ENCODE assay signal across 9 mouse cellular contexts in the genomic region with DNA sequence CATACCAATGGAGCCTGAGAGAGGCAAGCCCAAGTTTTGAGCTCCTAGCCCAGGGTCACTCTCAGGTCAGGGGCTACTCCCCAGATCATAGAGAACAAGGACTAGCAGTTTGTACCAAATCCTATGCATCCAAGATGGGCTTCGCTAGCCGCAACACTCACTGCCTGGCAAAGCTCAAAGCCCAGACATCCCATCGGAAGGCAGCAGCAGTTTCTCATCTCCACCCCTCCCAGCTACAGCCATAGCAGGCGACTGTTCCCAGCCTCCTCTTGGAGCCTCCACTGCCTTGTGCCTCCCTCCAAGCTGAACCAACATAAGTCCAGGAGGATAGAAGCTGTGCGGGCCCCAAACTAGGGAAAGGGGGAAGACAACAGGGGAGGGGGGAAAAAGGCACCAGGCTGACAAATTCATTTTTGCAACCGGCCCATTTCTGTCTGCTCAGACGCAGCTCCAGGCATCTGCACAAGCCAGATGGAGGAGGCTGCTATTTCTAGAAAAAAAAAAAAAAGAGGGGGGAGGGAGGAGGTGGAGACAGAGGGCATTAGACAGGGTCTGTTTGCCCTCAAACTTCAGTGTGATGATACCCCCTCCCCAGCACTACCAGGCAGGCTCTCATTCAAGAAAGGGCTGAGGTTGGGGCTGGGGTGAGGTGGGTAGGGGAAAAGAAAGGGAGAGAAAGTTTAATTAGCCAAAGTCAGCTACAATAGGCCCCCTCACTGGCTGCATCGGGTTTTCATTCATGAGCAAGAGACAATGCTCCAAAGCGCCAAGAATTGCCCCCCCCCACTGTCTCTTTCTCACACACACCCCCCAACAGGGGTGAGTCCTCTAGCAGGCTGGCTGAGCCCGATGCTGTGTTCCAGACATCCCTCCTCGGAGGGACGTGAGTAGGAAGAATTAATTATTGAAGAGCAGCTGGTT. TPM values are rescaled to one million over a fixed set of nuclear protein-coding genes. Genes with fewer than 3 reads are reported as not detected.
DNase-seq lines count a peak whose midpoint lies in the region; ATAC-seq lines count a peak whose summit lies in the region.
"Had no signal": no experiment of that assay in that cellular context is flagged by ENCODE, and none has a peak within 500 bp of the region (broad histone marks: within the 10 kb centered on the region; RNA-seq: fewer than 3 reads in every experiment).

No protein-coding gene starts in this region.

- peak overlapping the region; percentile 89 for H3K4me3 ChIP-seq in liver, embryonic 12.5 days

- 49% methylated on average over 12 of the region's 12 CpGs for WGBS in liver, embryonic 12.5 days (ENCODE audit: insufficient replicate concordance)

- DNase-seq in cerebellum, adult 9-11 months = peak; percentile 48
- no peak for DNase-seq in cerebellum, postnatal 4 days (ENCODE audit: low spot score in 2 of 2)
- peak; percentile 38 for DNase-seq in right cerebral cortex, adult 18-20 months
- DNase-seq in right cerebral cortex, postnatal 4 days = no peak
- DNase-seq in ovary, postnatal 36 days (ENCODE audit: low spot score) = no peak
- no peak for DNase-seq in adrenal gland, postnatal 14 days
- no peak for DNase-seq in right cerebral cortex, postnatal 14 days

- no peaks in the 10 kb centered on the region for H3K9me3 ChIP-seq in liver, embryonic 12.5 days (replicated peaks)

- H3K27ac ChIP-seq in liver, embryonic 12.5 days = no peak overlapping the region

- H3K9ac ChIP-seq in liver, embryonic 12.5 days = 0 out of 2 replicates have a peak overlapping the region, but pooled peaks have one; percentile 12

- no peaks in the 10 kb centered on the region for H3K36me3 ChIP-seq in liver, embryonic 12.5 days

- H3K27me3 ChIP-seq in liver, embryonic 12.5 days (replicated peaks) = peaks cover 61% of the 10 kb centered on the region

- H3K4me2 ChIP-seq in liver, embryonic 12.5 days = peak overlapping the region; percentile 98

- peaks cover 62% of the 10 kb centered on the region for H3K4me1 ChIP-seq in liver, embryonic 12.5 days

- ATAC-seq in liver, embryonic 12.5 days = no peak

RNA-seq across cellular contexts. Expression of a gene that starts 2.4 kb away (rescaled TPM):
- 21.7 and 23.1 TPM in 2 replicates for polyA plus RNA-seq in liver, embryonic 12.5 days (2016; fragmentation: Nextera tagmentation; extraction: Ambion mirVana)
- total RNA-seq in adrenal gland, postnatal 14 days (2021) = 81.1 and 83.7 TPM in 2 replicates

RNA-seq across cellular contexts. Expression of a gene that starts 21.2 kb away (rescaled TPM):
- polyA plus RNA-seq in liver, embryonic 12.5 days (2016; fragmentation: Nextera tagmentation; extraction: Ambion mirVana) = 19.5 and 19.7 TPM in 2 replicates
- total RNA-seq in adrenal gland, postnatal 14 days (2021) = 1.7 and 2.3 TPM in 2 replicates

RNA-seq across cellular contexts. Expression of a gene that starts 38.1 kb away (rescaled TPM):
- 18.0 and 19.7 TPM in 2 replicates for polyA plus RNA-seq in liver, embryonic 12.5 days (2016; fragmentation: Nextera tagmentation; extraction: Ambion mirVana)
- 82.8 and 83.7 TPM in 2 replicates for total RNA-seq in adrenal gland, postnatal 14 days (2021)

RNA-seq across cellular contexts. Expression of a gene that starts 41.0 kb away (rescaled TPM):
- 0.05 TPM in 1 of 2 replicates, not detected in the other for polyA plus RNA-seq in liver, embryonic 12.5 days (2016; fragmentation: Nextera tagmentation; extraction: Ambion mirVana)
- total RNA-seq in adrenal gland, postnatal 14 days (2021) = 0.11 and 0.19 TPM in 2 replicates
- polyA plus RNA-seq: C2C12 had no signal

RNA-seq across cellular contexts. Expression of a gene that starts 42.4 kb away (rescaled TPM):
- polyA plus RNA-seq in liver, embryonic 12.5 days (2016; fragmentation: Nextera tagmentation; extraction: Ambion mirVana) = 84.3 and 85.8 TPM in 2 replicates
- 78.7 and 81.0 TPM in 2 replicates for total RNA-seq in adrenal gland, postnatal 14 days (2021)

Comparison
In these comparisons a context has a peak if more than half of its experiments do, and no peak if none do; other contexts are left out.
1. DNase-seq: peak in cerebellum, adult 9-11 months (single experiment) and right cerebral cortex, adult 18-20 months (single experiment); none in cerebellum, postnatal 4 days (0 of 2), right cerebral cortex, postnatal 4 days (single experiment), ovary, postnatal 36 days (single experiment), adrenal gland, postnatal 14 days (single experiment) and right cerebral cortex, postnatal 14 days (single experiment).